Mouse (Mus musculus) layer of hippocampus, adult 18-20 months (tissue): Measurements from ENCODE around the gene Rgs5. TPM values are rescaled to one million over a fixed set of nuclear protein-coding genes. Genes with fewer than 3 reads are reported as not detected.

Experiments
- DNase-seq, 2 experiments: peaks; one replicate each; pipeline ENCODE4 v3.0.0; 2022; ENCODE audit warnings: low spot score in 2 of 2
- total RNA-seq, 2 experiments: library from RNA; stranded (reverse); gene quantifications; 2 replicates each; pipeline ENCODE4 v1.2.3; 2021

The Rgs5 gene
- total RNA-seq, 2 experiments from 2014 or later = 43.3 to 47.7 TPM

- no peak for DNase-seq
Observed at GRCm38 (mm10) chr1:169721836-169722235, 66.5 kb downstream of the Rgs5 start.

- no peak for DNase-seq
Observed at GRCm38 (mm10) chr1:169726319-169726718, 71.0 kb downstream of the Rgs5 start.

DNA sequence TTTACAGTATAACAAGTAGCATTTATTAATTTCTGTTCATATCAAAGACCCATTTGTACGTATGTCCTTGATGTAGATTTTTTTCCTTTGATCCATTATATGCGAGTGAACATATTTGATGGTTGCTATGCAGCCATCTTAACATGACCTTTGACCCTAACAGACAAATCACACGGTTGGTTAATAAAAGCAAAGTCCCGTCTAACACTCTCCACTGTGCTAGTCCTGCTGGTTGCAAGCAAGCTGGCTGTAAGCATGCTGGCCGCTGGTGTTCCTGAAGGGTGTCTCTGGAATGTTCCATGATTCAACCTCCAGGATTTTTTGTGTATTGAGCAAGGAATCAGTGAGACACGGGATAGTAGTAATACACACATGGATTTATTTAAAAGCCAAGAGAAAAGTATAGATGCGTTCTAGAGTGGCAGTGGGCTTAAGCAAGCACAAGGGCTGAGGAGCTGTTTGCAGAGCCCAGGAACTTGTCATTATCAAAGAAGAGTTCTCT is 75.3 kb downstream of the Rgs5 start:
- DNase-seq = no peak

- DNase-seq = no peak
Observed at GRCm38 (mm10) chr1:169736139-169736538, 80.8 kb downstream of the Rgs5 start.

DNA sequence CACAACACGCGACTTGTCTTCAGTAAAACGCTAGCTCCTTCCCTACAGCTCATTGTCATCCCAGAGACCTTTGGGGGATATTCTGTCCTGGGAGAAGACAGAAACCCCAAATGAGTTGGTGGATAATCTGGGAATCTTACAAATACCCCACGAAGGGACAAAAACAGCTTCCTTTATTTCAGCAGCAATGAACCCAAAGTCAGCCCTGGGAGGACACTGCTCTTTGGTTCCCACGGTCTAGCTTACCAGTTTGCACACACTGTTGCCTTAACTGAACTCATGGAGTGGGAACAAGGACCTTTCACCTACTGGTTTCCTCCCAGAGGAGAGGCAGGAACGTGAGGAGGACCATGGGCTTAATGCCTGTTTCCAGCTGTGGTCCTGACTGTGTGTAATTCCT is 81.9 kb downstream of the Rgs5 start:
- no peak for DNase-seq

DNA sequence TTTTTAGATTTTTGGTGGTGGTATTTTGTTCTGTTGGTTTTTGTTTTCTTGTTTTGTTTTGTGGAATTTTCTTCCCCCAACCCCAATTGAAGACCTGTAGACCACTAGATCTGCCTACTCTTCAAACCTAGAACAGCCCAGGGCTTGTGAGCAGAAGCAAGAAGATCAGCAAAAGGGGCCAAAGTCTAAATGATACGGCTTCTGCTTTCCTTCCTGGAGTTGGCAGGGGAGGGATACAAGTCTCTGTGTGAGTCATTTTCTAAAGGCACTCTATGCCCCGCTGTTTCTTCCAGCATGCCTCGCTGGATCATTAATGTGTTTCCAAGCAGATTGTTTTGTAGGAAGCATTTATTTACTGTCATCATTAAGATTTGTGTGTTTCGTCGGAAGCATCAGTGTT is 85.8 kb downstream of the Rgs5 start:
- DNase-seq = no peak

Other genes with a start within 250 kb of the Rgs5 start
- gene Nuf2, start 124.0 kb upstream of the Rgs5 start, total RNA-seq = 1 to 10 TPM; 3.9 to 4.3 TPM
- 100 to 1,000 TPM; 125 TPM for gene Rgs4, start 92.1 kb downstream of the Rgs5 start, total RNA-seq